Mouse (Mus musculus): ENCODE data around the gene Tmem17. TPM values are rescaled to one million over a fixed set of nuclear protein-coding genes. Genes with fewer than 3 reads are reported as not detected.

Tmem17 gene
- 13.6 and 14.1 TPM in 2 replicates for polyA plus RNA-seq (2016; fragmentation: Nextera tagmentation; extraction: Ambion mirVana)

DNA sequence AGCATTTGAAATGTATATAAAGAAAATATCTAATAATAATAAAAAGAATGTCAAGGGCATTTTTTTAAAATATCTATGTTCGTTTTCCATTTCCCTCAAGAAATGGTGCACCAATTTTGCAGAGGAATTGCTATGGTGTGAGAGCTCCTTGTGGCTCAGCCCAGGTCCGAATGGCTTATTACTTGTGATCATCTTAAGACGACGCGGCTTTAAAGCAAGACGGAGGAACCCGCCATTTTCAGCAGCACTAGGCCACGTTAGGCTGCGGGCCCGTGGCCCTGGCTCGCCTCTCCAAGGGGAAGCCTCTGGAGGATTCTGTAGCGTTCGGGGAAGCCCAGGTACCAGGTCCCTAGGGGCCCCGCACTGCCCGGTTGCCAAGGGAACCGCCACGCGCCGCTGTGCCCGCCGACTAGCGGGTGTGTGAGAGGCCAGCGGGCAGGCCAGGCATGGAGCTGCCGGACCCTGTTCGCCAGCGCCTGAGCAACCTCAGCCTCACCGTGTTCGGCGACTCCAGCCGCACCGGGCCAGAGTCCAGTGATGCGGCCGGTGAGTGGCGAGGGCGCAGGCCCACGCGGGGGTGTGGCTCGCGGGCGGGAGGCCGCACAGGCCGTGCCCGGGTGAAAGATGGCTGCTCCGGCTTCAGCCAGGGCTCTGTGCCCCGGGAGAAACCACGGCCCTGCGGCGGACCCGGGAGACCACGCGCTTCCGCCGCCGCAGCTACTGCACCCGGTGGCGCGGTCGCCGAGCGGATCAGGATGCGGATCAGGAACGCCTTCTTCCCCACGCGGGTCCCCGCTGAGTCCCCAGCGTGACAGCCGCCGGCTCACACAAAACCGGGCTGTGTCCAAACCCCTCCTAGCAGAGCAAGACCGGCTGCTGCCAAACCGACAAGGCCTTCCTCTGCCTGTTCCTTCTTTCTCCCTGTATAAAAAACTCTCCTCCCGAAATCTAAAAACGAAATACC, at the start of gene Tmem17:
Gene Tmem17 (plus strand): TSS at position 51 of the 964 bp plus-strand sequence.
- peak; percentile 95 for ATAC-seq (ENCODE audit: low FRiP score)
- 0 out of 2 replicates have a peak, but pooled peaks cover 7% of the 10 kb centered on the region for H3K4me1 ChIP-seq

DNA sequence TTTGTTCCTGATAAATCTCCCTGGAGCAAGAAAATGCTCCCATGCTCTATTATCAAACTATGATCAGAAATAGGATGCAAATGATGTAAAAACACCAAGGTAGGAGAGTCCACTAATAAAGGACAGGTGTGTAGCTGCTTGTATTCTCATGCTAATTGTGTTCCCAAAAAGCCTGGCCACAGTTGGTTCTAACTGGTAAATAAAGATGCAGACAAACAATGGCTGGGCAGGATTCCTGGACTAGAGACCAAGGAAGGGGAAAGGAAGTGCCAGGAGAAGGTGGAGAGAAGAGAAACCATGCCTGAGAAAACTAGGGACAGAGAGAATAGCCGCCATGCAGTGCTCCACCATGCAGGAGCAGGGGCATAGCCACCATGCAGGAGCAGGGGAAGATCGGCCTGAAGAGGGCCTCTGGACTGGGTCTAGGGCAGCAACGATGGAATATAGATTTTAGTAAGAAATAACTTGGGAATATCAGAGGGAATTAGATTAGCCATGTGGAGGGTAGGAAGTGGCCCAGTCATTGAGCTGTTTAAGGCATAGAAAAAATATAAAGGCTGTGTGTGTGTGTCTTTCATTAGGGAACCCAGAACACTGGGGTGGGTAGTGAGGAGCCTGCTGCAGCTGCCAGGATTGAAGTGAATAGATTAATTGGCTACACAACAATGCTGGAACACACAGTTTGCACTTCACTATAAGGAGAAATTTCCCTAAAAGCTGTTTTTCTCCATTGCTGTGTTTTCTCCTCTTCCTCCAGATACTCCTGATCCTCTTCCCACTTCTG, 31.9 kb upstream of the Tmem17 start:
- Histone ChIP-seq H3K4me3 (replicated peaks) (no peak overlapping the region), H3K27ac (no peak overlapping the region), H3K4me1 (peaks cover 5% of the 10 kb centered on the region; the same call in 1 of the 2 replicates), H3K27me3 (no peaks in the 10 kb centered on the region), H3K9ac (no peak overlapping the region), H3K36me3 (replicated peaks) (no peaks in the 10 kb centered on the region), H3K4me2 (no peak overlapping the region), H3K9me3 (no peaks in the 10 kb centered on the region)
- 56% methylated on average over 3 of the region's 3 CpGs for WGBS
- peak; percentile 39; the same call in 1 of the 2 replicates for ATAC-seq (ENCODE audit: low FRiP score)

More for the DNA sequence above, at the start of gene Tmem17:
- WGBS: 1% methylated on average over 73 of the region's 73 CpGs
- Histone ChIP-seq H3K4me2 (peak within 1 kb of the TSS; percentile 68), H3K4me3 (replicated peaks) (peak within 1 kb of the TSS; percentile 75), H3K27ac (peak within 1 kb of the TSS; percentile 94), H3K27me3 (no peaks in the 10 kb centered on the region), H3K36me3 (replicated peaks) (0 out of 2 replicates have a peak, but pooled peaks cover 4% of the 10 kb centered on the region), H3K9ac (peak within 1 kb of the TSS; percentile 87), H3K9me3 (no peaks in the 10 kb centered on the region)

DNA sequence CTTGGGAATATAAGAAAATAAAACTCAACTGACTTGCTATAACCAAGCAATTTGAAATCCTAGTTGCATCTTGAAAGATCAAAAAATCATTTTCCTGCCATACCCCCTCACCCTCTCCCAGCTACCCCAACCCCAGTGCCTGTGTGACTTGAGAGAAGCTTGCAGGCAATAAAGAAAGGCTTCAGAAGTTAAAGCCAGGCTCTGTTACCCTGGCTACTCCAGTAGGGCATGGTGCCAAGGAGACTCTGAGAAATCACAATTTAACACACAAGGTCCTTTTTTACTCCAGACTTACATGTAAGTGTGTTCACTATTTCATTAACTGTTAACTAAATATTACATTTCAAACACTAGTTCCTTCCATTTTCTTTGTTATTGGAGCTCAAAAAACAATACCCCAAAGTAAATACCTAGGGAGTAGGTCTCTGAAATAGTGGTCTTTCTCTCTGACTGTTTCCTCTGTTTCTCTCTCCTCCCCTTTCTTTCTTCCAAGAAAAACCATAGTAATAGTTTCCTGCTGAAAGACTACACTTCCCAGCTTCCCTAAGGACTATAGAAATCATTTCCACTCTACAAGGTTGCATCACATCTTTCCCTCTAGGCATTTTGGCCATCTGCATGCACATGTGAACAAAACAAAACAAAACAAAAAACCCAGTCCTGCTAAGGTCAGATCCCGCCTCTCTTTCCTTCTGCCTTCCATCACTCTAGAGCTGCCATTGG, 30.1 kb upstream of the Tmem17 start:
- WGBS: 72% methylated on average over 1 of the region's 1 CpGs
- Histone ChIP-seq H3K4me1 (peaks cover 5% of the 10 kb centered on the region; the same call in 1 of the 2 replicates), H3K9me3 (no peaks in the 10 kb centered on the region), H3K36me3 (replicated peaks) (no peaks in the 10 kb centered on the region), H3K27ac (no peak overlapping the region), H3K4me2 (no peak overlapping the region), H3K9ac (no peak overlapping the region), H3K27me3 (no peaks in the 10 kb centered on the region), H3K4me3 (replicated peaks) (no peak overlapping the region)
- ATAC-seq (ENCODE audit: low FRiP score): no peak

DNA sequence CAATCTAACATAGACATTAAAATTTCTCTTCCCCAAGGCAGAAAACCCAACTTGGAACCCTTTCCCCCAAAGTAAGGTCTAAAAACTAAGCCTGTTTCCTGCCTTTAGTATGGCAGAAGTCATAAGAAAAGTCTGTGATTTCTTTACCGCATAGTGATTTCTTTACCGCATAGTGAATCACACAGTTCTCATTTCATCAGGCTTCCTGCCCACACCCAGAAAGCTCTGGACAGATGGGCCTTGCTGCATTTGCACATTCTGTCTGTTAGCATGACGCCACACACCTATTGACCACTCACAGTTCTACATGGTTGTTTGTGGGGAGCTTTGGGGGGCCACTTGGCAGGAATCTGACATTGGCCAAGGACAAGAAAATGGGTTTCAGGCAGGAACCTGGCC, 29.5 kb upstream of the Tmem17 start:
- no peak overlapping the region for H3K9ac ChIP-seq
- 95% methylated on average over 3 of the region's 3 CpGs for WGBS
- no peaks in the 10 kb centered on the region for H3K27me3 ChIP-seq
- no peaks in the 10 kb centered on the region for H3K9me3 ChIP-seq
- no peaks in the 10 kb centered on the region for H3K36me3 ChIP-seq (replicated peaks)
- no peak overlapping the region for H3K27ac ChIP-seq
- ATAC-seq (ENCODE audit: low FRiP score): no peak
- H3K4me3 ChIP-seq (replicated peaks): no peak overlapping the region
- peaks cover 5% of the 10 kb centered on the region; the same call in 1 of the 2 replicates for H3K4me1 ChIP-seq
- H3K4me2 ChIP-seq: no peak overlapping the region

DNA sequence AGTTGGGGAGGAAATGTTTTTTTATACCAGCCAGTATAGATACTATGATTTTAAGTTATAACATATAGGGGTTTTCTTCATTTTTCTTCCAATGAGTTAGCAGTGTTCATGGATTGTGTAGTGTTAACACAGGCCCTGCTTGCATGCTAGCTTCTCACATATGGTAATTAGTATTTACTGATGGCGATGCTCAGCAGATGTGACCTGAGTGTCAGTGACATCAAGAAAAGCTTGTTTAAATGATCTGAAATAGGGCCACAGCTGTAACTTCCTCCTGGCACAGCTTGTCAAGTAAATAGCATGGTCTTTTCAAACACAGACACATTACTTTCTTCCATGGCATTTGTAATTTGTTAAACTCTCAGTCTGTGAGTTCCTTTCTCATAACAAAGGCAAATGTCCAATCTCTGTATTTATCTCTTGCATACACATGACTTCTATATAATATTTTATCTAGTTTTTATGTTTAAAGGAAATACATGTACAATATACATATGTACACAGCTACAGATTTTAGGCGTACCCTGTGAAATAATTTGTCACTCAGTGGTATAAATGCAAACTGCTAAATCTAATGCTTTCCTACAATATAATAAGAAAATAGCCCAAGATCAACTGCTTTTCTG, 18.1 kb upstream of the Tmem17 start:
- 0 out of 2 replicates have a peak, but pooled peaks have one; percentile 58 for ATAC-seq (ENCODE audit: low FRiP score)

DNA sequence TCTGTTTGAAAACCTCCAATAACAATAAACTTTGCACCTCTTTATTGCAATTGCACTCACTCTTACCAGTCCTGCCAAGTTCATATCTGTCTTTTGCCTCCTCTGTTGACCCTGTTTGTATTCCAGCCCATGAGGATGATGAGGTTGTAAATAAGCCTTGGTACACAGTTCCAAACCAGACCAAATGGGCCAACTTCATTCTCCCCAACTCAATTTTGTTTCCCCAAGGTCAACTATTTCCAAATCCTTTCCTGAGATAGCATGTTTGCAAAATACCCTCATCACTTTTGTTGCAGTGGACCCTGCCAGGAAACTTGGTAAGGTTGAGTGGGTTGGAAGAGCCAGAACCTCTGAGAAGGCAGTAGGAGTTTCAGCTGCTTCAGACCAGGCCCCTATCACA, 16.9 kb upstream of the Tmem17 start:
- Histone ChIP-seq H3K9ac (no peak overlapping the region), H3K27me3 (no peaks in the 10 kb centered on the region), H3K4me2 (no peak overlapping the region), H3K36me3 (replicated peaks) (no peaks in the 10 kb centered on the region), H3K27ac (no peak overlapping the region), H3K9me3 (no peaks in the 10 kb centered on the region), H3K4me3 (replicated peaks) (no peak overlapping the region), H3K4me1 (no peaks in the 10 kb centered on the region)
- no peak for ATAC-seq (ENCODE audit: low FRiP score)

More for the DNA sequence above, 18.1 kb upstream of the Tmem17 start:
- H3K27me3 ChIP-seq: no peaks in the 10 kb centered on the region
- H3K4me3 ChIP-seq (replicated peaks): no peak overlapping the region
- no peaks in the 10 kb centered on the region for H3K9me3 ChIP-seq
- WGBS: 81% methylated on average over 2 of the region's 2 CpGs
- no peak overlapping the region for H3K9ac ChIP-seq
- H3K36me3 ChIP-seq (replicated peaks): no peaks in the 10 kb centered on the region
- H3K4me2 ChIP-seq: no peak overlapping the region
- H3K4me1 ChIP-seq: no peaks in the 10 kb centered on the region
- H3K27ac ChIP-seq: no peak overlapping the region

DNA sequence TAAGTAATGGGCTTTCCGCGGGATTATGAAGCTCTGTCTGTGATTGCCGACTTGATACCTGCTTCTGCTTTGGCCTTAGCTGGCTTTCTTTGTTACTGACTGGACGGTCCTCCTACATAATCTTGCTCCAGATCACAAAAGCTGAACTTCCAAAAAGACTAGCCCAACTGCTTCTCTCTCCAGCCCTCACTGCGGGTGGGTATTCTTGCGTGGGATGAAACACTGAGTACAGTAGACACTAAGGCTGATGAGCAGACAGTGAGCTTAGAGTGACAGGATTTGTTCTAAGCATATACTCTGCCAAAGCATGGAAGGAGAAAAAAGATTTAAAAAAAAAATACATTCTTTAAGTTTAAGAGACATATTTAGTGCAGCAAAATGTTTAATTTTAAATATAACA, 12.5 kb upstream of the Tmem17 start:
- no peaks in the 10 kb centered on the region for H3K4me1 ChIP-seq
- no peaks in the 10 kb centered on the region for H3K36me3 ChIP-seq (replicated peaks)
- no peak overlapping the region for H3K4me3 ChIP-seq (replicated peaks)
- WGBS: 52% methylated on average over 6 of the region's 6 CpGs
- H3K27me3 ChIP-seq: no peaks in the 10 kb centered on the region
- H3K9me3 ChIP-seq: no peaks in the 10 kb centered on the region
- no peak overlapping the region for H3K9ac ChIP-seq
- H3K4me2 ChIP-seq: no peak overlapping the region
- H3K27ac ChIP-seq: no peak overlapping the region
- ATAC-seq (ENCODE audit: low FRiP score): no peak

DNA sequence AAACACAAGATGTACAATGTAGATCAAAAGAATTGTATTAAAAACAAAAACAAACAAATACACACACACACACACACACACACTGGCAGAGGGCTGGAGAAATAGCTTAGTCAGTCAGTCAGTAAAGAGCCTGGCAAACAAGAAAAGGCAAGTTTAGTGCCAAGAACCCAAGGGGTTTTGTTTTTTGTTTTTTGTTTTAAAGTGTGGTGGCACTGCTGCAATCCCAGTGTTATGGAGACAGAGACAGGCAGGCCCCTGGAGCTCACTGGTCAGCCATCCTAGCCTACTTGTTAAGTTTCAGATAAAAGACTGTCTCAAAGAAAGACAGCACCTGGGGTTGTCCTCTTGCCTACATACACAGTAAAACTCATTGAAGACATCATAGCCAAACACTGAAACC, 12.0 kb upstream of the Tmem17 start:
- H3K4me3 ChIP-seq (replicated peaks): no peak overlapping the region
- H3K9me3 ChIP-seq: no peaks in the 10 kb centered on the region
- no peak for ATAC-seq (ENCODE audit: low FRiP score)
- no peaks in the 10 kb centered on the region for H3K36me3 ChIP-seq (replicated peaks)
- no peaks in the 10 kb centered on the region for H3K4me1 ChIP-seq
- no peak overlapping the region for H3K27ac ChIP-seq
- no peaks in the 10 kb centered on the region for H3K27me3 ChIP-seq
- H3K4me2 ChIP-seq: no peak overlapping the region
- H3K9ac ChIP-seq: no peak overlapping the region

DNA sequence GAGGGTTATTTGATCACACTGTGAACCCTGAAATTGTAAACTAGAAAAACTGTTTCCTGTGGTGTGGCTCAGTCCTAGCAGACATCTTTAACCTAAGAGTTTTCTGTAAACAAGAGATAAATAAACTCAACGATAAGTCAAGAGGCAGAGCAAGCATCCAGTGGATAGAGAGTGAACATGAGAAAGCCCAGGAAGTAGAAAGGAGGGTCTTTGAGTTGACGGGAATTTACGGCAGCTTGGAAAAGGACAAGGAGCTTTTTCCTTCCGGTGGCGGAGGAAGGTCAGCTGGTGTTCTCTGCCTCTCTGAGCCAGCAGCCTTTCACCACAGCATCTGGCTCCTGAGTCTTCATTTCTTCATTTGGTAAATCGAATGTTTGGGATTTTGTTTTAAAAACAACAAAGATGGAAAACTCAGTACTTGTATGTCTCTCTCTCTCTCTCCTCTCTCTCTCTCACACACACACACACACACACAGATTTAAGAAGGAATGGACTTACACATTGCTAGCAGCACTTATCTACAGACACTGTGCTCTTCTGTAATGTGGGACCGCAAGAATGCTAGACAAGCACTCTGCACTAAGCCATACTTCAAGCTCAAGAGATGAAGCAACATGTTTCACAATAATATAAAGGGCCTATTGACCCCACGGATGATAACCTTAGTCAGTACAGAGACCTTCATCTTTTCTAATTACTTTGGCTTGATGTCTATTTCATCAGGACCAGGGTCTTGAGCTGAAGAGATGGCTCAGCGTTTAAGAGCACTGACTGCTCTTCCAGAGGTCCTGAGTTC, 10.9 kb upstream of the Tmem17 start:
- H3K4me1 ChIP-seq: no peaks in the 10 kb centered on the region
- no peak for ATAC-seq (ENCODE audit: low FRiP score)
- H3K4me3 ChIP-seq (replicated peaks): no peak overlapping the region
- WGBS: 83% methylated on average over 9 of the region's 9 CpGs
- H3K36me3 ChIP-seq (replicated peaks): no peaks in the 10 kb centered on the region
- no peak overlapping the region for H3K27ac ChIP-seq
- H3K27me3 ChIP-seq: no peaks in the 10 kb centered on the region
- no peak overlapping the region for H3K9ac ChIP-seq
- H3K9me3 ChIP-seq: no peaks in the 10 kb centered on the region
- H3K4me2 ChIP-seq: no peak overlapping the region

DNA sequence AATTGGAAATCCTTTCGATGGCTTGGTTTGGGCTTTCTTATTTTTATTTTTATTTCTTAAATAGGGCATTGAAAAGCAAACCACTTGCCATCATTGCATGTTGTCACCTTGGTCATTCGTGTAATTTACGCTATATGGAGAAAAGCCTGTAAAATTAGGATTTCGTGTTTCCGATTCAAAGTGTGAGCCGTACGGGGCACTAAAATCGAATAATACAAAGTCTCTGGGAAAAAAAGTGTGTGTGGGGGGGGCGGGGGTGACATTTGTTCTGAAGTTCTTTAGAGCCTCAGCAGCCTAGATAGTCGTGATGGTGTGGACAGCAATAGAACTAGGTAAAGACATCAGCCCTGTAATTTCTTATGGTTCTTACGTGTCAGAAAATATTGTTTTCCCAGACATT, 1.2 kb downstream of the Tmem17 start:
- 43% methylated on average over 11 of the region's 11 CpGs for WGBS
- Histone ChIP-seq H3K4me3 (replicated peaks) (peak overlapping the region; percentile 75), H3K27ac (peak overlapping the region; percentile 94), H3K9ac (peak overlapping the region; percentile 87), H3K4me2 (peak overlapping the region; percentile 68), H3K4me1 (0 out of 2 replicates have a peak, but pooled peaks cover 7% of the 10 kb centered on the region), H3K9me3 (no peaks in the 10 kb centered on the region), H3K36me3 (replicated peaks) (0 out of 2 replicates have a peak, but pooled peaks cover 6% of the 10 kb centered on the region), H3K27me3 (no peaks in the 10 kb centered on the region)
- peak; percentile 15; the same call in 1 of the 2 replicates for ATAC-seq (ENCODE audit: low FRiP score)

DNA sequence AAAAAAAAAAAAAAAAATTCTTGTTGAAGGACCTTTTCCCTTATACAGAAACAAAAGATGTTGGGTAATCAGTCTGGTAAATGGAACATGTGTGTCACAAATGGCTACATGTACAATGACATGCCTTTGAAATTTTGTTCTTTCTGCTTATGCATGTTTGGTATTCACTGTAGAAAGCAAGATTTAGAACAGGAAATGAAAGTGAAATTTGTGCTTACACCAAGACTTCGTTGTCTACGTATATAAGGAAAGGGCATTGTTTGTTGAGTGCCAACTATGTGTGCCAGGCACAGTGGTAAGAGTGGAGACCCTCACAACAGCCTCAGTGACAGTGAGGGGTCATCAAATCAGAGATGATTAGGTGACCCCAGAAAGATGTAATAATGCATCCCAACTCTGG, 3.2 kb downstream of the Tmem17 start:
- Histone ChIP-seq H3K4me2 (no peak overlapping the region), H3K27ac (no peak overlapping the region), H3K4me3 (replicated peaks) (no peak overlapping the region), H3K36me3 (replicated peaks) (peaks cover 18% of the 10 kb centered on the region), H3K27me3 (no peaks in the 10 kb centered on the region), H3K4me1 (0 out of 2 replicates have a peak, but pooled peaks cover 7% of the 10 kb centered on the region), H3K9ac (no peak overlapping the region), H3K9me3 (no peaks in the 10 kb centered on the region)
- 97% methylated on average over 2 of the region's 2 CpGs for WGBS
- no peak for ATAC-seq (ENCODE audit: low FRiP score)

Measured in forebrain, embryonic 12.5 days (tissue).